Mouse (Mus musculus) left cerebral cortex, postnatal 10 days (tissue): ENCODE measurements at regions not wholly inside any gene's neighbourhood (a gene's known extent, or its start where the extent isn't known, plus 50 kb on each side); places are given as distances from the start of the nearest gene placed in this dataset.
A peak's percentile ranks its signal among the peaks of the same experiment; 100 is the strongest.
"Not testable (repeated sequence)": the region's sequence is repeated elsewhere in the genome, so short reads cannot be mapped to it uniquely, and the experiment has no call there.

Experiments
- DNase-seq, 2 experiments: peaks; one replicate each; pipeline ENCODE4 v3.0.0; 2021 to 2022; ENCODE audit warnings: low spot score in 2 of 2, mixed read lengths in 1 of 2; ENCODE audit errors: extremely low spot score in 1 of 2
- intact Hi-C: fragments of 180-260 bp; cut with DNase I; formaldehyde crosslinking; loops from one replicate; pipeline ENCODE4 v1.15.1; 2025

DNA sequence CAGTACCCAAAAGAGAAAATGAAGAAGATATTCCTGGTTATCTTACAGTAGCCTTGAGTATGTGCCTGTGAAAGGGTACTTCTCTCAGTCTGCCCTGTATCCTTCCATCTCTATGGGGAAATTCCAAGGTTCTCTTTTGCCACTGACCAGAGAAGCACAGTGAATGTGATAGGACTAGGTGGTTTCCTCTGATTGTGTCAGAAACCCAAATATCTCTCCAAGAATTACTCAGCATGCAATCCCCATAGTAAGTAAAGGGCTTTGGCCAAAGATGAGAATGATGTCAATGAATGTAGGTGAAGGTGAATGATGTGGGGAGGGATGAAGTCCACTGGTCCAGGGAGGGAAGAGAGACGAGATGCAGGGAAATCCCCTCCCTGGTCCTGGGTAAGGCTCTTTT, 130.8 kb downstream of the Fasl start:
- intact Hi-C loops, result no loop called here
- DNase-seq, result no peak

DNA sequence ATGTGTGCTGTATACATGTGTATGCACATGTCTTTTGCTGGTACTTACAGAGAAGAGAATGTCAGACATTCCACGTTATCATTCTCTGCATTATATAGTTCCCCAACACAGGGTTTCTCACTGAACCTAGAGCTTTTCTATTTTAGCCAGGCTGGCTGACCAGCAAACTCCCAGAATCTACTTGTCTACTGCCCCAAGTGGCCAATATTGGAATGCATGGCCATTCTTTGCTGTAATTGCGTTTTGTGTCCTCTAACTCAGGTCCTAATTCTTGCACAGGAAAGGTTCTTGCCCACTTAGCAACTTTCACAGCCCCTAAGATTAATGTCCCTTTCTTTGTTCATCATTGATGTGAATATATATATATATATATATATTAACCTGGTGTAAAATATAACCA, 138.9 kb downstream of the Fasl start:
- no peak for DNase-seq

DNA sequence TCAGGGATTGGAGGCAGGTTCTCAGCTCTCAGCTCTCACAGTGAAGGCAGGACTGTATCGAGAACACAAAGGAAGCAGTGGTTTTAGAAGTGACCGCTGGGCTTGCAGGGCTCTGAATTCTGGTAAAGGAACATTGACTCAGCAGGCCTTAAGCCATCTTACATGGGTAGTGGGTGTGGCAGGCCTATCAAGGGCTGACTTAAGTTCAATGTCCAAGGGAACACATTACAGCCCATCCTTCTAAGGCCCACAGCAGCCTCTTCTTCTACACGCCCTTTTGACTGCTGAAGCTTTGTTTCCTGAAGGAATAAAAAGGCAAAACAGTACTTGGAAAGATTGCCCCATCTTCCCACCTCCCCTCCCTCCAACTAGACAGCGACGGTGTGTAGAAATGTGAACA, 137.6 kb downstream of the Tnfsf18 start:
- intact Hi-C loops, result no loop called here
- no peak for DNase-seq

More for the DNA sequence above, 138.9 kb downstream of the Fasl start:
- intact Hi-C loops, result no loop called here

DNA sequence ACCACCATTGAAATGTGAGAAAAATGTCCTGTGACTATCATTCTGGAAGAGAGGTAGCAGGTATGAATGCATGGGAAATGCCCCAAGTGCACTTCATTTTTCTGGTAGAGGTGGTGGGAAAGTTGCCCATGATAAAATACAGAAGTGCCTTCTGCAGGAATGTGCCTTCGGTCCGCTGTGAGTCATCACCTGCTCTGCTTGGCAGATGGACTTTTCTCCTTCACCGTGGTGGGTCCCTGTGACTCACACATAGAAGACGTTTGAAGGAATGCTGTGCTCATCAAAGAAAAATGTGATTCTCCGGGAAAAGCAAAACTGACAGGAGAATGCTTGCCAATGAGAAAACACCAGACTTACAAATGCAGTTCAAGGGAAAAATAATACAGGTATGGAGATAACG, 126.8 kb downstream of the Tnfsf18 start:
- no peak for DNase-seq
- intact Hi-C loops, result no loop called here

DNA sequence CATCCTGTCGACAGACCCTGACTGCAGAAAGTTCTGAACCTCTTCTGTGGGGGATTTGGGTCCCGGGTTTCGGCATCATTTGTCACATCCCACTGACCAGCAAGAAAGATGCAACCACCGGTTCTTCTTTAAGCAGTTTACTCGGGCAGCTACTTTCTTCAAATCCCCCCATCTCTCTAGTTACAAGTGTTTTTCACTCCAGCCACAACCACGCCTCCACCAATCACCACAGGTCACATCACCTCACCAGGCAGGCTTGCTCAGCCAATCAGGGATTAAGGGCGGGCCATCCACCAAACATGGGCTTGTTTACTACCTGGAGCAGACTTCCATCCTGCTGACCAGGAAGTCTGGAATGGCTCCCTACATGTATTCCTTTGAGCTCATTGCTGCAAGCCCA, 119.6 kb downstream of the Tnfsf18 start:
- intact Hi-C loops, result not testable (repeated sequence)

DNA sequence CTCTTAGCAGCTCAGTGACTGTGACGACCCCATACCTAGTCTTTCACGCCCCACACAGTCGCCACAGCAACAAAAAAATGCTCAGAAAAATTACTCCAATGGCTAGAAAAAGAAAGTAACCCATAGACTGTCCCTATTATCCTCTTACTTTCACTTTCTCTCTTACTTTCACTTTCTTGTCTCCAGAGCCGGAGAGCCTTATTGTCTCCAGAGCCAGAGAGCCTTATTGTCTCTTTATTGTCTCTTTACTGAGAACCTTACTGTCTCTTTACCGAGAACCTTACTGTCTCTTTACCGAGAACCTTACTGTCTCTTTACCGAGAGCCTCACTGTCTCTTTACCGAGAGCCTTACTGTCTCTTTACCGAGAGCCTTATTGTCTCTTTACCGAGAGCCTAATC, 119.2 kb downstream of the Tnfsf18 start:
- intact Hi-C loops, DNase-seq: not testable (repeated sequence)

More for the DNA sequence above, 119.6 kb downstream of the Tnfsf18 start:
- DNase-seq, result not testable (repeated sequence)

DNA sequence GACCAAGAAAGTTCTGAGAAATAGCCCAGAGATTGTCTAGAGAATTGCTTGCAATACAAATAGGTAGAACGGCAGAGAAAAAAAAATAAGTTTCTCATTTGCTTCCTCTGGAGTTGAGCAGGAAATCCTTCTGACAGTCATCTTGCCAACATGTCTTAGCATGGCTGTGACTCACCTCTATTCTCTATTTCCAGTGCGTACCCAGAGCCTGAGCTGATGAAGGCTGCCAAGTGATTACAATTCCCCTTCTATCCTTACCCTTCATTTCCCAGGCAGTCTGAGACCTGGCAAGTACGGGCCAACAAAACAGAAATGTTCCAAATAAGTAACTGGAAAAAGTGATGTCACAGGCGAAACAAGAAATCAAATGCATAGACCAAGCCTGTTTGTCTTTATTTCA, 113.0 kb downstream of the Tnfsf18 start:
- DNase-seq, result no peak
- intact Hi-C loops, result no loop called here

DNA sequence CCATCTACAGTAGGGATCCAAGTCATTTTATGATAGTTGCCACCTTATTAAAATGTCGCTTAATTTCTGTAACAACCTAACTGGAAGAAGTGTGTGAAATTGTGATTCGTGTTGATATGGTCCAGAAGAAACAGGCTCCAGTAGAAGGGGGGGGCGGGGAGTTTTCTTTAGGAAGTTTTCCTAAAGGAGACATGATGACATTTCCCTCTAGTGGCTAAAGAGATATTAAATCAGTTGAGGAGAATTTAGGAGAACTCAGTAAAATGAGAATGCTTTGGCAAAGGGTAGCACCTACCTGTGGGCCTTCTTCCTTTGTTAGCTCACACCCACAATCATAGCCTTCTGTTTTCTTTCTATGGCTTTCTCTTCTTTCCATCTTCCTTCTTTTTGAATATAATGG, 107.7 kb downstream of the Tnfsf18 start:
- intact Hi-C loops, result no loop called here
- no peak for DNase-seq

DNA sequence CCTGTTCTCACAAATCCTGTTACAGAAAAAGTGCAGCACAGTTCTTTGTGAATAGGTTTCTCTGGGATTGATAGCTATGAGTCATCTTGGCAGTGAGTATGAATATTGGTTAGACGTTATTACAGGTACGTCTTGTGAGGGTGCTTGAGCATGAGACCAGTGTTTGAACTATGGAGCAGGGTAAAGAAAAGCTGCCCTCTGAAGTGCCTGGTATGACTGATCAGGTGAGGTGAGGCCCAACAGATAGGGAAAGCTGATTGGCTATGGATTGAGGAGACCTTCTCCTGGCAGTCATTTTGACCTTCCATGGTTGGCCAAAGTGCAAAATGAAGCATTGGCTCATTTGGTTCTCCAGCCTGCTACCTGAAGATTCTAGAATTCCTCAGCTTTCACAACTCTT, 106.7 kb downstream of the Tnfsf18 start:
- no peak for DNase-seq
- intact Hi-C loops, result no loop called here

DNA sequence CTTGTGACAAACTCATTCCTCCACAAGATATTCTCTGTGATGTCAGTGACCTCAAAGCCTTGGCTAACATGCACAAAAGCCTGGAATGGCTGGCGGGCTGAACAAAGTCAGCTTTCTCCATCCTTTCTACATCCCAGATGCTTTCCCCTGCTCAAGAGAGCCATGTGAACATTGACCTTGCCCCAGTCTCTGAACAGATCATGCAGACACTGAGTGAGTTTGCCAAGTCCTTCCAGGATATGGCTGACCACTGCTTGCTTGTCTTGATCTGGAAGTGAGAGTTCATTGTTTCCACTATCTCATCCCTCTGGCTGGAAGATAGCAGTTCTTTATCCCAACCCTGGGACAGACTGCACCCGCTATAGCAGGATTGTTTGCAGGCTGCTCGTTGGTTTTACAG, 103.7 kb downstream of the Tnfsf18 start:
- intact Hi-C loops, result no loop called here
- DNase-seq, result no peak

DNA sequence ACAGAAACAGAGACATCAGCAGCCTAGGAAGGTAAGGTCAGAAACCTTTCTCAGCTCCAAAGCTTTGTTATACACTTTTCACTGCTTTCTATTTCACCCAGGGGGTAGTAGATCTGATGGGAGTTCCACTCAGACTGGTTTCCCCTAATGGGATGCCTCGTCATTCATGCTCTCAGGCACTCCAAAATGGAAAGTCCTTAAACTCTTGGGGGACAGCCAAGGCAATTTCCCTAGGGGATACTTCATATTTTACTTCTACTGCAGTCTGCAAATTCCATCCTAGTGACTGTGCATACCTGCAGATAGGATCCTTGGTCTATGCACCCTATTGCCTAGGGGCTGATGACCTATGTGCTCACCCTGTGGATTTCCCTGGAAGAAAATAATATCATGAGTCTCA, 82.1 kb downstream of the Tnfsf18 start:
- intact Hi-C loops, result no loop called here

DNA sequence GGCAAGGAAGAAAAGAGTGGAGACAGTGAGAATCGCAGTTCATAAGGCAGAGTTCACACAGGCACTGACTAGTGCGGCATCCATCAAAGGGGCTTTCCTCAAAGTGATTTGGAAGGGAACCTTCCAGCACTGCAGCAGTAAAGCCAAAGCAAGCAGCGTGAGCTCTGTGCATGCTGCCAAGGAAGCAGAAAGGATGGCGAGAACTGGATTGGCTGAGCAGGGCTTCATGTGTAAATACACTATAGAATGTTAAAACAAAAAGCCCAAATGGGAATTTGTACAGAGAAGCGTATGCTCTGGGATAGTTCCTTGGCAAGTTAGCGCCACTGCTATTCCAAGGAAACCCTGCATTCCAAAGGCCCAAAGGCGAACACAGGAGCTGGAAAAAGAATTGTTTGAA, 81.5 kb downstream of the Tnfsf18 start:
- intact Hi-C loops, result no loop called here
- peak in 1 of 2 experiments; percentile 9 for DNase-seq

More for the DNA sequence above, 82.1 kb downstream of the Tnfsf18 start:
- DNase-seq, result no peak

DNA sequence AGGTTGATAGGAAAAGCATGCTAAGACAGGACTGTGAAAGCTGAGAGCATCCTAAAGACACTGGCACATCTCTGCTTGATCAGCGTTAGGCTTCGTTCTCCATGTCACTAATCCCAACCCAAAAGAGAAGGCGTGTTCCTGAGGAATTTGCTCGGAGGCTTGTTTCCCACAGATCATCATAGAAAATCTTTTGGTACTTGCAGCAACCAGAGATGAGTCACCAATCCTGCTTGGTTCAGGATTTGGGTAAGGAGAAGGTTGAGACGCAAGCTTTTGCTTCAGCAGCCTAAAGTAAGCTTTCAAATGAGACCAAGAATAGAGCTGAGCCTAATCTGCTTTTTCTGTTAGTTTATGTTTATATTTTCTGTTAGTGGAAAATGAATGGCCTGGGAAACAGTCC, 80.7 kb downstream of the Tnfsf18 start:
- intact Hi-C loops, result no loop called here
- no peak for DNase-seq

DNA sequence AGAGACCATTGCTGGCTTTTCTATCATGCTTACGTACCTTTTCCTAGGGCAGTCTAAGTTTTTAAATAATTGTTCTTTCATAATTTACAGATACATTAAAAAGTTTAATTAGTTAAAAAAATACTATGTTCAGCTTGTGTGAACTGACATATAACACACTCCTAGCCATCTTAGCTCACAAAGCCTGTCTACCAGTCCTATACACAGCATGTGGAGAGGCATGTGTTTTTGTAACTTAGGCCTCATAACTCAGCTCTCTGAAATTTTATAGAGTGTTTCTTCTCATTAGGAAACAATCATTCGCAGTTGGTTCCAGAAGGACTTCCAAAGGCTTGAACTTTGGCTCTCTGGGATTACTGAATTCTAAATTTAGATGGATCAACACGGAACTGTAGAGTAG, 76.3 kb downstream of the Tnfsf18 start:
- no peak for DNase-seq
- intact Hi-C loops, result no loop called here

DNA sequence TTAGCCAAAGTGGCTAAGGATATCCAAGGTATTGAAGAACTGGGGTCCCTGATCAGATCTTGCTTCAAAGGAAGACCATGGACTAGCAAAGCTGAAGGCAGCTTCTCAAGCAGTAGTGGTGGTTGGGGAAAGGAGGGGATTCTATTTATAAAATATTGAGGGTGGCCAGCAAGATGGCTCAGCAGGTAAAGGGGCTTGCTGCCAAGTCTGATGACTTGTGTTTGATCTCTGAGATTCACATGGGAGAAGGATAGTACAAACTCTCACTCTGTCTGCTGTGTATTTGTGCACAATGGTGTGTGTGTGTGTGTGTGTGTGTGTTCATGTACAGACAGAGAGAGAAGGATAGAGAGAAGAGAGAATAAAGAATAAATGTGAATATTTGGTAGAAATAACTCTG, 73.4 kb downstream of the Tnfsf18 start:
- DNase-seq, result no peak
- intact Hi-C loops, result no loop called here

DNA sequence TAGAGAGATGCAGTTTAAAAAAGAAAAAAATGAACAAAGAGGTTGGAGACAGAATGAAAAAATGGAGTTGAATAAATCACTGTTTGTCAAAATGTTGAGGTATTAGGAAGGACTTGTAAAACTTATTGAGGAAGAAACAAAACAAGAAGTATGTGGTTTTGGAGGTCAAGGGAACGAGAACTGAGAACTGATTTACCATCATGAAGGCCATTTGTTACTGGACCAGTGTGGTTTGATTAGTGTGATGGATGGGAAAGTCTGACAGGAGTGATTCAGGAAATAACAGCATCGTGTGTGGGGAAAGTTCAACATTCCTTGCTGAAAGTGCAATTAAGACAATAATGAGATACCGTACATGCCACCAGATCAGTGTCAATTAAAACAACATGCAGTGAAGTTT, 65.9 kb downstream of the Tnfsf18 start:
- DNase-seq, result no peak
- intact Hi-C loops, result no loop called here
